Mouse (Mus musculus): ENCODE data around the gene Stx5a. TPM values are rescaled to one million over a fixed set of nuclear protein-coding genes. Genes with fewer than 3 reads are reported as not detected.
"Not testable (repeated sequence)": the region's sequence is repeated elsewhere in the genome, so short reads cannot be mapped to it uniquely, and the experiment has no call there.

The Stx5a gene
- polyA plus RNA-seq, 1 experiment, result 65.9 TPM

DNA sequence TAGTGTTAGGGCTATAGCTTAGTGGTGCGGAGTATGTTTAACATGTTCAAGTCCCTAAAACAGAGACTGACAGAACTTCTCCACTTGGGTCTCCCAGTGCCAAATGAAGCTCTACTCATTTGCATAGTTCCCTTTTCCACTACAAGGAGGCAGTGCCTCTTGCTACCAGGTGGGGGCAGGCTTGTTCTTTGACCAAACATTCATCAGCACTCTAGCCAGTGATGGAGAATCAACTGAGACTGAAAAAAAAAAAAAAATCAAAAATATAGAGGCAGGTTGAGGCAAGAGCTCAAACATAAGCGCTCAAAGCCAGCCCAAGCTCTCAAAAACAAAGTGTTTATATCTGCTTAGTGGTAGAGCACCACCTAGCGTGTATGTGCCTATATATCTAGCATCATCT lies 22.9 kb upstream of the Stx5a start:
- TF ChIP-seq CTCF (IDR thresholded peaks at IDR 0.05; ENCODE audit: extremely low read depth, insufficient read length, insufficient replicate concordance, low read depth, low read length) (peak; percentile 21; the same call in 1 of the 2 replicates), POLR2A (IDR thresholded peaks at IDR 0.05; ENCODE audit: low read depth, low read length) (no peak)
- 64% methylated on average over 3 of the region's 3 CpGs for WGBS
- no peaks in the 10 kb centered on the region for H3K36me3 ChIP-seq (ENCODE audit: control insufficient read depth, insufficient read depth, low read length)
- no peak overlapping the region for H3K27ac ChIP-seq (ENCODE audit: insufficient read depth, low read depth, low read length)
- no peak overlapping the region for H3K4me3 ChIP-seq (ENCODE audit: low read depth, low read length)
- peaks cover 19% of the 10 kb centered on the region; the same call in 1 of the 2 replicates for H3K4me1 ChIP-seq (ENCODE audit: control insufficient read depth, insufficient read depth, insufficient read length, low read length)
- H3K27me3 ChIP-seq (ENCODE audit: control insufficient read depth, insufficient read depth, low read length), result no peaks in the 10 kb centered on the region

DNA sequence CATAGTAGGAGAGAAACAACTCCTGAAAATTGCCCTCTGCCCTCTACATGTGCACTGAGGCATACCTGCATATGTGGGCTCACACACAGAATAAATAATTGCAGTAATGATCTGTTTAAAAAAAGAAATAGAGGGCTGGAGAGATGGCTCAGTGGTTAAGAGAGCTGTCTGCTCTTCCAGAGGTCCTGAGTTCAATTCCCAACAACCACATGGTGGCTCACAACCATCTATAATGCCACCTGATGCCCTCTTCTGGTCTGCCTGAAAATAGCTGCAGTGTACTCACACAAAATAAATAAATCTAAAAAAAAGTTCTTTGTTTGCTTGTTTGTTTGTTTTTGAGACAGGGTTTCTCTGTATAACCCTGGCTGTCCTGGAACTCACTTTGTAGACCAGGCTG lies 22.2 kb upstream of the Stx5a start:
- H3K4me1 ChIP-seq (ENCODE audit: control insufficient read depth, insufficient read depth, insufficient read length, low read length), result peaks cover 19% of the 10 kb centered on the region; the same call in 1 of the 2 replicates
- not testable (repeated sequence) for H3K36me3 ChIP-seq (ENCODE audit: control insufficient read depth, insufficient read depth, low read length)

DNA sequence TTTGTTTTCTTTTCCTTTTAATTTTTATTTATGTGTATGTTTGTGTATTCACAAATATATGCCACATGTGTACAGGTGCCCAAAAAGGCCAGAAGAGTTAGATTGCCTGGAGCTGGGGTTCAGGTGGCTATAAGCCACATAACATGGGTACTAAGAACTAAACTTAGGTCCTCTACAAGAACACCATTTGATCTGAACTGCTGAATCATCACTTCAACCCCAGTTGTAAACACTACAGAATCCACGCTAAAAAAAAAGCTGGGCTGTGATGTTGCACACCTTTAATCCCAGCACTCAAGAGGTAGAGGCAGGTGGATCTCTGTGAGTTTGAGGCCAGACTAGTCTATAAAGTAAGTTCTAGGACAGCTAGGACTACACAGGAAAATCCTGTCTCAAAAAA lies 19.8 kb upstream of the Stx5a start:
- Histone ChIP-seq H3K4me3 (ENCODE audit: low read depth, low read length) (no peak overlapping the region), H3K4me1 (ENCODE audit: control insufficient read depth, insufficient read depth, insufficient read length, low read length) (peaks cover 6% of the 10 kb centered on the region; the same call in 1 of the 2 replicates), H3K36me3 (ENCODE audit: control insufficient read depth, insufficient read depth, low read length) (peaks cover 18% of the 10 kb centered on the region), H3K27ac (ENCODE audit: insufficient read depth, low read depth, low read length) (no peak overlapping the region), H3K27me3 (ENCODE audit: control insufficient read depth, insufficient read depth, low read length) (no peaks in the 10 kb centered on the region)
- no peak for TF ChIP-seq POLR2A (IDR thresholded peaks at IDR 0.05; ENCODE audit: low read depth, low read length)
- no peak for TF ChIP-seq CTCF (IDR thresholded peaks at IDR 0.05; ENCODE audit: extremely low read depth, insufficient read length, insufficient replicate concordance, low read depth, low read length)
- 41% methylated on average over 1 of the region's 1 CpGs for whole genome bisulfite sequencing

More for the DNA sequence above, 22.2 kb upstream of the Stx5a start:
- not testable (repeated sequence) for H3K27me3 ChIP-seq (ENCODE audit: control insufficient read depth, insufficient read depth, low read length); H3K27ac ChIP-seq (ENCODE audit: insufficient read depth, low read depth, low read length); H3K4me3 ChIP-seq (ENCODE audit: low read depth, low read length)

GRCm38 (mm10) chr19:8722021-8722420 lies 19.2 kb upstream of the Stx5a start:
- no peaks in the 10 kb centered on the region for H3K27me3 ChIP-seq (ENCODE audit: control insufficient read depth, insufficient read depth, low read length)
- WGBS, result 27% methylated on average over 4 of the region's 4 CpGs
- no peak overlapping the region; the same call in 1 of the 2 replicates for H3K4me3 ChIP-seq (ENCODE audit: low read depth, low read length)
- peaks cover 22% of the 10 kb centered on the region for H3K36me3 ChIP-seq (ENCODE audit: control insufficient read depth, insufficient read depth, low read length)
- H3K27ac ChIP-seq (ENCODE audit: insufficient read depth, low read depth, low read length), result no peak overlapping the region
- H3K4me1 ChIP-seq (ENCODE audit: control insufficient read depth, insufficient read depth, insufficient read length, low read length), result peaks cover 2% of the 10 kb centered on the region; the same call in 1 of the 2 replicates
- TF ChIP-seq CTCF (IDR thresholded peaks at IDR 0.05; ENCODE audit: extremely low read depth, insufficient read length, insufficient replicate concordance, low read depth, low read length) (no peak), POLR2A (IDR thresholded peaks at IDR 0.05; ENCODE audit: low read depth, low read length) (no peak)

DNA sequence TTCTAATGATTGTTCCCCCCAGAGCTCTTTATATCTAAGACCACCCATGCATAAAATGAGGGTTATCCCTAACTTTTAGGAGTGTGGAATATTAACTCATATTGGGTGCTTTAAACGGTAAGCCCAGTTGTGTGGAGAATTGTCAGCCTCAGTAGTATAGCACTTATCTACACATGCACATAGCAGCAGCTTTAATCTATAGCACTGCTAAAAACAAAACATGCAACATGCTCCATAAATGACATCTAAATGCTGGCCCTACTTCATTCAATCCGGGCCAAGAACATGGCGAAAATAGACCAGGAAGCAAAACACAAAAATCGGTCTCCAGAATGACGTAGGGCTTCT lies 18.7 kb upstream of the Stx5a start:
- H3K27me3 ChIP-seq (ENCODE audit: control insufficient read depth, insufficient read depth, low read length), result no peaks in the 10 kb centered on the region
- WGBS, result under 1% methylated on average over 5 of the region's 5 CpGs
- TF ChIP-seq POLR2A (IDR thresholded peaks at IDR 0.05; ENCODE audit: low read depth, low read length) (no peak), CTCF (IDR thresholded peaks at IDR 0.05; ENCODE audit: extremely low read depth, insufficient read length, insufficient replicate concordance, low read depth, low read length) (no peak)
- H3K27ac ChIP-seq (ENCODE audit: insufficient read depth, low read depth, low read length), result peak overlapping the region; percentile 98
- H3K4me1 ChIP-seq (ENCODE audit: control insufficient read depth, insufficient read depth, insufficient read length, low read length), result peaks cover 1% of the 10 kb centered on the region; the same call in 1 of the 2 replicates
- peaks cover 22% of the 10 kb centered on the region for H3K36me3 ChIP-seq (ENCODE audit: control insufficient read depth, insufficient read depth, low read length)
- peak overlapping the region; percentile 74 for H3K4me3 ChIP-seq (ENCODE audit: low read depth, low read length)

GRCm38 (mm10) chr19:8722907-8723573 lies 18.2 kb upstream of the Stx5a start, which contains the start of gene Slc3a2:
Gene Slc3a2 (minus strand): TSS chr19:8723369.
- no peak for TF ChIP-seq CTCF (IDR thresholded peaks at IDR 0.05; ENCODE audit: extremely low read depth, insufficient read length, insufficient replicate concordance, low read depth, low read length)
- peak; percentile 75 for TF ChIP-seq POLR2A (IDR thresholded peaks at IDR 0.05; ENCODE audit: low read depth, low read length)
- peak within 1 kb of the TSS; percentile 98 for H3K27ac ChIP-seq (ENCODE audit: insufficient read depth, low read depth, low read length)
- WGBS, result under 1% methylated on average over 50 of the region's 50 CpGs
- no peaks in the 10 kb centered on the region; the same call in 1 of the 2 replicates for H3K4me1 ChIP-seq (ENCODE audit: control insufficient read depth, insufficient read depth, insufficient read length, low read length)
- H3K36me3 ChIP-seq (ENCODE audit: control insufficient read depth, insufficient read depth, low read length), result peaks cover 22% of the 10 kb centered on the region
- peak within 1 kb of the TSS; percentile 74 for H3K4me3 ChIP-seq (ENCODE audit: low read depth, low read length)
- H3K27me3 ChIP-seq (ENCODE audit: control insufficient read depth, insufficient read depth, low read length), result no peaks in the 10 kb centered on the region

- Histone ChIP-seq H3K27ac (ENCODE audit: insufficient read depth, low read depth, low read length) (peak overlapping the region; percentile 89), H3K36me3 (ENCODE audit: control insufficient read depth, insufficient read depth, low read length) (peaks cover 22% of the 10 kb centered on the region), H3K27me3 (ENCODE audit: control insufficient read depth, insufficient read depth, low read length) (no peaks in the 10 kb centered on the region), H3K4me3 (ENCODE audit: low read depth, low read length) (peak overlapping the region; percentile 74), H3K4me1 (ENCODE audit: control insufficient read depth, insufficient read depth, insufficient read length, low read length) (no peaks in the 10 kb centered on the region; the same call in 1 of the 2 replicates)
- under 1% methylated on average over 20 of the region's 20 CpGs for WGBS
- TF ChIP-seq CTCF (IDR thresholded peaks at IDR 0.05; ENCODE audit: extremely low read depth, insufficient read length, insufficient replicate concordance, low read depth, low read length) (no peak), POLR2A (IDR thresholded peaks at IDR 0.05; ENCODE audit: low read depth, low read length) (no peak)
These were observed 17.5 kb upstream of the Stx5a start for GRCm38 (mm10) chr19:8723574-8724346.

All from small intestine, adult 2 months (tissue).